In the genomic region with DNA sequence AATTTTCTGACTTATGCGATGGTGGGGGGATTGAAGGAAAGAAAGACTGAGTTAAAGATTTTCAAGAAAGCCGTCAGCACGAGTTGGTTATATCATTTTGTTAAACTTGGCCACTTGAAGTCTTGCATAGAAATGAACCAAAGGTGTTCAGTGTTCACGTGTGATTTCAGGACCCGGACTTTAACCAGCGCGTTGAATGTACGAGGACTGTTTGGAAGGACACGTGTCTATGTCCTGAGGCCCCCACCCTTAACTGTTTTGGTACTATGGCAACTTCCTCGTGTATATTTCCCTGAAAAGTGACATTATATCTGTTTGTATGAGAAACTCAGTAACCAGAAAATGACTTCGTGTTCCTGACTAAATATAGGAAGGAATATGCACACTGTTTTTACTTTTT, we compare ENCODE assay signal across 21 mouse cellular contexts. TPM values are rescaled to one million over a fixed set of nuclear protein-coding genes. Genes with fewer than 3 reads are reported as not detected.
"Had no signal": no experiment of that assay in that cellular context is flagged by ENCODE, and none has a peak within 500 bp of the region (broad histone marks: within the 10 kb centered on the region; RNA-seq: fewer than 3 reads in every experiment).

No protein-coding gene starts in this region.

- H3K4me2 ChIP-seq: lung, embryonic 15.5 days; midbrain, embryonic 13.5 days; midbrain, embryonic 15.5 days; neural tube, embryonic 12.5 days; stomach, embryonic 15.5 days had no signal

- DNase-seq: liver, postnatal 0 days; lung, adult 2 months; lung, postnatal 14 days; lung, postnatal 36 days; right cerebral cortex, postnatal 14 days; thymus, adult 2 months; thymus, postnatal 25 days; thymus, postnatal 4 days had no signal

- ATAC-seq: liver, postnatal 0 days; lung, postnatal 0 days; midbrain, embryonic 13.5 days; midbrain, embryonic 15.5 days had no signal

- H3K9me3 ChIP-seq: lung, embryonic 15.5 days; megakaryocyte, embryonic 14.5 days; midbrain, embryonic 13.5 days; midbrain, embryonic 15.5 days; neural tube, embryonic 12.5 days; stomach, embryonic 15.5 days had no signal

- H3K4me1 ChIP-seq: lung, embryonic 15.5 days; megakaryocyte, embryonic 14.5 days; midbrain, embryonic 13.5 days; midbrain, embryonic 15.5 days; neural tube, embryonic 12.5 days; stomach, embryonic 15.5 days had no signal

- H3K4me3 ChIP-seq: lung, embryonic 15.5 days; megakaryocyte, embryonic 14.5 days; midbrain, embryonic 13.5 days; midbrain, embryonic 15.5 days; neural tube, embryonic 12.5 days; stomach, embryonic 15.5 days had no signal

- H3K27ac ChIP-seq: lung, embryonic 15.5 days; macrophage; midbrain, embryonic 13.5 days; midbrain, embryonic 15.5 days; neural tube, embryonic 12.5 days; stomach, embryonic 15.5 days; stomach, postnatal 0 days had no signal

- H3K9ac ChIP-seq: liver, postnatal 0 days; lung, embryonic 15.5 days; midbrain, embryonic 13.5 days; midbrain, embryonic 15.5 days; neural tube, embryonic 12.5 days; stomach, embryonic 15.5 days had no signal

- H3K27me3 ChIP-seq: lung, embryonic 15.5 days; megakaryocyte, embryonic 14.5 days; midbrain, embryonic 13.5 days; midbrain, embryonic 15.5 days; neural tube, embryonic 12.5 days; stomach, embryonic 15.5 days had no signal

- H3K36me3 ChIP-seq: midbrain, embryonic 15.5 days had no signal

RNA-seq across cellular contexts. Expression of a gene that starts 10.5 kb away (rescaled TPM):
- total RNA-seq: midbrain, postnatal 0 days had no signal
- polyA plus RNA-seq: liver, postnatal 0 days; lung, adult 2 months; lung, embryonic 15.5 days; lung, postnatal 0 days; macrophage; midbrain, embryonic 13.5 days; midbrain, embryonic 15.5 days; midbrain, postnatal 0 days; neural tube, embryonic 12.5 days; neural tube, embryonic 14.5 days; spleen, adult 2 months; stomach, embryonic 15.5 days; stomach, postnatal 0 days; thymus, adult 2 months; urinary bladder, adult 2 months had no signal
